8 mouse cellular contexts compared by ENCODE assay signal in genomic region chr16:21211501-21211900, GRCm38 (mm10). TPM values are rescaled to one million over a fixed set of nuclear protein-coding genes. Genes with fewer than 3 reads are reported as not detected.
A peak's percentile ranks its signal among the peaks of the same experiment; 100 is the strongest.
DNase-seq lines count a peak whose midpoint lies in the region; ATAC-seq and TF ChIP-seq lines count a peak whose summit lies in the region.

No protein-coding gene starts in this region.

- peaks cover 71% of the 10 kb centered on the region for H3K4me1 ChIP-seq in forebrain, embryonic 12.5 days
- H3K4me1 ChIP-seq in limb, embryonic 13.5 days = peaks cover 90% of the 10 kb centered on the region
- peaks cover 24% of the 10 kb centered on the region for H3K4me1 ChIP-seq in olfactory bulb, adult 2 months (ENCODE audit: control insufficient read depth, insufficient read depth, low read length)

- H3K27me3 ChIP-seq in forebrain, embryonic 12.5 days = peaks cover 17% of the 10 kb centered on the region
- H3K27me3 ChIP-seq in limb, embryonic 13.5 days = no peaks in the 10 kb centered on the region

- peak; percentile 27; the same call in 1 of the 2 replicates for ATAC-seq in forebrain, embryonic 12.5 days (ENCODE audit: low FRiP score)
- ATAC-seq in limb, embryonic 13.5 days (ENCODE audit: low FRiP score, low read depth) = no peak

- no peak for TF ChIP-seq POLR2A in olfactory bulb, adult 2 months (IDR thresholded peaks at IDR 0.05; ENCODE audit: insufficient read depth, low read depth, low read length)

- peak overlapping the region; percentile 15; the same call in 1 of the 2 replicates for H3K27ac ChIP-seq in left cerebral cortex, adult 2 months
- H3K27ac ChIP-seq in forebrain, embryonic 12.5 days = peak overlapping the region; percentile 78
- H3K27ac ChIP-seq in limb, embryonic 13.5 days = peak overlapping the region; percentile 99
- H3K27ac ChIP-seq in olfactory bulb, adult 2 months (ENCODE audit: insufficient read depth, low read depth, low read length) = no peak overlapping the region

- peak overlapping the region; percentile 56 for H3K9ac ChIP-seq in forebrain, embryonic 12.5 days
- peak overlapping the region; percentile 72 for H3K9ac ChIP-seq in limb, embryonic 13.5 days

- no peaks in the 10 kb centered on the region for H3K9me3 ChIP-seq in forebrain, embryonic 12.5 days
- no peaks in the 10 kb centered on the region for H3K9me3 ChIP-seq in limb, embryonic 13.5 days

- DNase-seq in left cerebral cortex, adult 2 months (ENCODE audit: extremely low spot score in 1 of 2, low spot score in 2 of 2) = no peak
- DNase-seq in left cerebral cortex, postnatal 14 days (ENCODE audit: low spot score in 2 of 2) = no peak
- no peak for DNase-seq in thymus, postnatal 25 days
- no peak for DNase-seq in left cerebral cortex, postnatal 36 days (ENCODE audit: low spot score in 2 of 2)
- DNase-seq in embryo, embryonic 11 days = no peak

- 36% methylated on average over 4 of the region's 4 CpGs for WGBS in forebrain, embryonic 12.5 days
- WGBS in limb, embryonic 13.5 days = 27% methylated on average over 4 of the region's 4 CpGs
- 68% methylated on average over 4 of the region's 4 CpGs for WGBS in olfactory bulb, adult 2 months

- peak overlapping the region; percentile 37 for H3K4me3 ChIP-seq in left cerebral cortex, adult 2 months
- H3K4me3 ChIP-seq in forebrain, embryonic 12.5 days (replicated peaks) = peak overlapping the region; percentile 32
- H3K4me3 ChIP-seq in limb, embryonic 13.5 days = peak overlapping the region; percentile 44
- H3K4me3 ChIP-seq in olfactory bulb, adult 2 months (ENCODE audit: insufficient read depth, low read depth, low read length) = peak overlapping the region; percentile 17

- no peak for TF ChIP-seq CTCF in left cerebral cortex, adult 2 months (IDR thresholded peaks at IDR 0.05)
- TF ChIP-seq CTCF in olfactory bulb, adult 2 months (IDR thresholded peaks at IDR 0.05; ENCODE audit: insufficient read depth, low read depth, low read length) = no peak

- H3K36me3 ChIP-seq in forebrain, embryonic 12.5 days (replicated peaks) = peaks cover 21% of the 10 kb centered on the region
- peaks cover 45% of the 10 kb centered on the region for H3K36me3 ChIP-seq in limb, embryonic 13.5 days

- peak overlapping the region; percentile 56 for H3K4me2 ChIP-seq in forebrain, embryonic 12.5 days
- H3K4me2 ChIP-seq in limb, embryonic 13.5 days (replicated peaks) = peak overlapping the region; percentile 94

- intact Hi-C loops in left cerebral cortex, adult 2 months (cut with DNase I) = loop anchor here (1.0 kb wide), 1 partner anchor 35 kb away; no protein-coding TSS in a partner anchor
- intact Hi-C loops in left cerebral cortex, postnatal 14 days (cut with DNase I) = no loop called here
- intact Hi-C loops in left cerebral cortex, postnatal 36 days (cut with DNase I) = loop anchor here (2.0 kb wide), 1 partner anchor 35 kb away; no protein-coding TSS in a partner anchor

RNA-seq across cellular contexts. Expression of gene Ephb3, which starts 6.9 kb away (rescaled TPM):
- total RNA-seq in left cerebral cortex, adult 2 months (2021) = 10 to 100 TPM; 26.8 to 27.3 TPM
- total RNA-seq in left cerebral cortex, postnatal 14 days (2021) = 10 to 100 TPM; 31.4 to 35.5 TPM
- 16.7 and 17.7 TPM in 2 replicates for polyA plus RNA-seq in forebrain, embryonic 12.5 days (2016; fragmentation: Nextera tagmentation; extraction: Ambion mirVana)
- 47.9 and 48.7 TPM in 2 replicates for polyA plus RNA-seq in limb, embryonic 13.5 days (2015; fragmentation: Nextera tagmentation; extraction: Ambion mirVana)
- polyA plus RNA-seq in olfactory bulb, adult 2 months (2012; ENCODE audit: insufficient read depth, insufficient read length, low replicate concordance, missing spikeins) = not detected in 2 replicates
- total RNA-seq in left cerebral cortex, postnatal 36 days (2021) = 10 to 100 TPM; 21.2 to 25.5 TPM

RNA-seq across cellular contexts. Expression of gene Teddm3, which starts 57.7 kb away (rescaled TPM):
- 1 to 10 TPM; 1.1 to 1.4 TPM for total RNA-seq in left cerebral cortex, adult 2 months (2021)
- 1 to 10 TPM in 1 of 2 experiments, under 1 TPM in 1; 0.55 to 1.1 TPM for total RNA-seq in left cerebral cortex, postnatal 14 days (2021)
- not detected in 2 replicates for polyA plus RNA-seq in forebrain, embryonic 12.5 days (2016; fragmentation: Nextera tagmentation; extraction: Ambion mirVana)
- polyA plus RNA-seq in limb, embryonic 13.5 days (2015; fragmentation: Nextera tagmentation; extraction: Ambion mirVana) = not detected in 2 replicates
- polyA plus RNA-seq in olfactory bulb, adult 2 months (2012; ENCODE audit: insufficient read depth, insufficient read length, low replicate concordance, missing spikeins) = not detected in 2 replicates
- 1 to 10 TPM in 1 of 2 experiments, under 1 TPM in 1; 0.54 to 1.3 TPM for total RNA-seq in left cerebral cortex, postnatal 36 days (2021)
